Mouse (Mus musculus) urinary bladder, postnatal 25 days (tissue): ENCODE data around the gene Tle4.

Experiments
- DNase-seq: peaks from one replicate; pipeline ENCODE4 v3.0.0; 2022; ENCODE audit warnings: low spot score

The Tle4 gene

DNA sequence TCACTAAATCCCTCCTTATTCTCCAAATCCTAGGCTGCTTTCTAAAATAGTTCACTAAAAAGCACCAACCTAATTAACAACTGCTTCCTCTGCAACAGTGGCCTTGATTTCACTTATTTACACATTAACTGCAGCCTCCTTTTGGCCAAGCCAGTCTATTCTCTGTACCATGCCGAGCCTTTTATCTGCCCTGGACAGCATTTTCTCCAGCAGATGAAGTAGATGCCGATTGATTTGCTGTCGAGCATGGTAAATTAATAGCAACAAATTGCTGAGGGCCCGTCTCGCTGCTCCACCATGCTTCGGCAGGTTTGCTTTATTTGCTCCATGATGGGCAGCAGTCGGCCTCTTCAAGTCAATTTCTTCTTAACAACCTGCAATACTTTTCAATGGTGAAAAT, 7.7 kb downstream of the Tle4 start:
- DNase-seq = no peak

DNA sequence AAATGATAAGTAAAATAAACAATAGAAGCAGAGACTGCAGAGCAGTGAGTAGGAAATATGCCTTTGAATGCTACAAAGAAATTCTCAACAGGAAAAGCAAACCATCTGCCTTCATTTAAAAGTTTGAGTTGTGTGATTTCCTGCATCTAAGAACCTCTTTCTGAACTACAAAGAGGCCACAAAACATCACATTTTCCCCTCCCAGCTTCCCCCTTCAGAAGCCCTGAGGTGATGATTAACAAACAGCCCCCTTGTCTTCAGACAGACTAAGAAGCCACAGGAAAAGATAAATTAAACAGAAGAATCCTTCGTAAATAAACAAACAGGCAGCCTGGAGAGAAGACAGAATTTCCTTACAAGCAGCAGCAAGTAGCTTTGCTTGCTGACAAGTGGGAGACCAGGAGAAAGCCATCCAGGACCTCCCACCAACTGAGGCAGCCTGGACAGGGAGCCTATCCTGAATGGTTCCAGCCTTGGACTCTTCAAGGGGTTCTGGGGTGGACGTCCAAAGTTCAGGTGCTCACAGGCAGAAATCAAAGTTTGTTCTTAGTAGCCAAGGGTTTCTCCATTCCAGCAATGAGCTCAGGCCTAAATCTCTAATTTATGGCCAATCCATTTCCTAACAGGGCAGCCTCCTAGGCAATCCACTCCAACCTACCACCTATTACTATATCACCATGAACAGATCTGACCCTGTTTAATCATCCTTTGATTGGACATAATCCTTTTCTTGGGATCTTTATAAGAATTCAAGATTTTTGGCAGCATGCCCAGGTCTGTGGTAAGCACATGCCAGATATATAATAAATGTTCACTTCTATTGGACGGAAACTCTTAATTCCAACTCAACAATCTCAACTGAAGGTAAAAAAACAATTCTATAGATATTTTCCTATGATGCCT, 9.4 kb downstream of the Tle4 start:
- no peak for DNase-seq

DNA sequence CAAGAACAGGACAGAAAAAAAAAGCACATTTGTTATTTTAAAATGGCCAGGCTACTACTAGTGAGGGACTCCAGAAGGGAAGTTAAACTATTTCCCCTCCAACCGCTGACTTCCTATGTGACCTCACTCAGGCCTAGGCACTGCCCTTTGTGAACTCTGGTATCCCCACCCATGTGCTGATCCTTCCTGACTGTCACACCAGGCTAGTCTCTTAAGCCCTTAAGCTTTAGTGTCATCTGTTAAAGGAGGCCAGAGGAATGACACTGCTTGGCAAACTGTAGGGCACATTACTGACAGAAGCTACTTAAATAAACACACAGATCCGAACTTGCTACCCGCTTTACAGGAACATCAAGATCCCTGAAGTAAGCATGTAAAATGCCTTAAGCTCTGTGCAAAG, 11.7 kb downstream of the Tle4 start:
- no peak for DNase-seq

DNA sequence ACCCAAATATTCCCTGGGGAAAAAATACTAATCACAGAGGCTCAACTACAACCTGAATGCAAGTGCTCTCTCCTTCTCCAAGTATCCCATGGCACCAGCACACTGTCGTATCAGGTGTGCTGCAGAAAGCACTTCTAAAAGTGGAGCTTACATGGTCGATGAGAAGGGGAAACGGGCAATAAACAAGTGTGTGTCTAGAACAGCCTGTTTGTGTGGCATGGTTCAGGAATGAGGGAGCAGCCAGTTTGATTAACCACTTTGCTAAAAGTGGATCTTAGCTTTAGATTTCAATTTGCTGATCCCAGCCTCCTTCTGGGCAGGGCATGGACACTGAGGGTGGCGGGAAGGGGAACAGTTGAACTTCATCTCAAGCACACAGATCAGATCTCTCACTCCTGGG, 12.1 kb downstream of the Tle4 start:
- no peak for DNase-seq

DNA sequence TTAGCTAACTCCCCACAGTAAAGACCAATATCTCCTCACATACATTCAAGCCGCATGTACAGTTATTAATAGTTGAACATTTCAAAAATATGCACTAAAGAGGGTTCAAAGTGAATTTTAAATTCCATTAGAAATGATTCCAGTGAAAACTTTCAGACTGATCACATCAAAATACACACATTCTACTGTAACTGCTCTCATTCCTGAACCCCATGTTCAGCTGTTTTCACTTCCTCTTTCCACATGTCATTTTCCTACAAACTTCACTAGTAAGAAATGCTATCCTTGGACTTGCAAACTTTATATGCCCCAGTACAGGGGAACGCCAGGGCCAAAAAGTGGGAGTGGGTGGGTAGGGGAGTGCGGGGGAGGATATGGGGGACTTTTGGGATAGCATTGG, 12.6 kb downstream of the Tle4 start:
- DNase-seq = no peak

DNA sequence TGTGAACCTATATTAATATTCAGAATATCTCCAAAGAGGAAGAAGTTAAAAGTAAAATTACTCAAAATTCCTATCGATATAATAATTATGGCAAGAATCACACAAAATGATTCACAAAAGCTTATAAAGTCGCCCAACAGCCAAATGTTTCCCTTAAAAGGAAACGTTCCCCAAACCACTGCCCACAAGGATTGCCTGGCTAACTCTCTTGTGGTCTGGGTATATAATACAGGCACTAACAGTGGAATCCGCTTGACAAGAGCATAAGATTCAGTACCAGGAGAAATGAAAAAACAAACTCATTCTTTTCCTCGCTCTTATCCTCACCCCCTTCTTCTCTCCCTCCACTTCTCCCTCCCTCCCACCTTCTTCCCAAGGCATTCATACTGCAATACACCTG, 19.2 kb downstream of the Tle4 start:
- no peak for DNase-seq

DNA sequence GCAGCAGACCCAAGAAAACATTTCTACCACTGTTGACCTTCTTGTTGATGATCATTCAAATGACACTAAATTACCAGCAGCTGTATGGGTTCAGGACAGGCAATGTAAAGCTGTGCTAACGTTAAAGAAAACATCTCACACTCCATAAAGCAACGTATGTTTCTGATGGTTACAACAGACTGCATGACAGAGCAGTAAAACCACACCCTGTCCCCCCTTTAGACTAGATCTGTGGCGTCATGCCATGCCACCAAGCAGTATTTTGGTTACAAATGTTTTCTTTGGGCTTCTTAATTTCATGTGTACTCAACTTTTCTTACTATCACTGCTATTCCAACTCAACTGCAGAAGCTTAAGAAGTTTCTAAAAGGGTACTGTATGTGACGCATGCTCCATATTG, 19.8 kb downstream of the Tle4 start:
- DNase-seq = no peak

DNA sequence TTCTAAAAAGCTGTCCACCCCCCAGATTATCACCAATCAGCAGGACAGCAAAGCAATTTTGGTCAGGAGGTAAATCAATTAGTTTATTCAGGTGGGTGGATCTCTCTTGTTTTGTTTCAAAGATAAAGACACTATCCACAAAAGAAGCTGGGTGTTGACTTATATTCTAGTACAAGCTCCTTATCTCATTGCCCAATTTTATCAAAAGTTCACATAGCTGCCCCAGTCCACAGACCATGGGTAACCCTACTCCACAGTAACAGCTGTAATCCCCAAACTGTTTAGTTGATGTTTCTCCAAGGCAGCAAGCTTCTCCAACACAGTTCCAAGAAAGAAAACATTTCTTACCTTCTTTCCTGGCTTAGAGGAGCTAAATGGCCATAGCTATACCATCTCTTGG, 21.5 kb downstream of the Tle4 start:
- DNase-seq = no peak

DNA sequence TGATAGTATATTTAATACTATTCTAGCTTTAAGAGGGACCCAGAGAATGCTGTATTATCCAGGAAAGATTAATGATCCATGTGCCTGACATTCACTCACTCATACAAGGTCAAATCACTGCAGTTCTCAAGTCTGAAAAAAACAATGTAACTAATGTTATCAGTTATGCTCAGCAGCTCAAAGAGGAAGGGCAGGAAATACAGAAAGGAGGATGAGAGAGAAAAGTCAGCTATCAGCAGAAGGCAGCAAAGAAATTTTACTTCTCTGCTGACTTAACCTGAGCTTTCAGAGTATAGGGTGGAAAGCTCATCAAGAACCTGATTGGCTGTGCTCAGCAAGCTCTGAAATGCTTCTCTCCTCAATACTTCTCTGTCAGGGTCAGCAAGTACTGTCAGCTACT, 29.0 kb downstream of the Tle4 start:
- DNase-seq = no peak

DNA sequence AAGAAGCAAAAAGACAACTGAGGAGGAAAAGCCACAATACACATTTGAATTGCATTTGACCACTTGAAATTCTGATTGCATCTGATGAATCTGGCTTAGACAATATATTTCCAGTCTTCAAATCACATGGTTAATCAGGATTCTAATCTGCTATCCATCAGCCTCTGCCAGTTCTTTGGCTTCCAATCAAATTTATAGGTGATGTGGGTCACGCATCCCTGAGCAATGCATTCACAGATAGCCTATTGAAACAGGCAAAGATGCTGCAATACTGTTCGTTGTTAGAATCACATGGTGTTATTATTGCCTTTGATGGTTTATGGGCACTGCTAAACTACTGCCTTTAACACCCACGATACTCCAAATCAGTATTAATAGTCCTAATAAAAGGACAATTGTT, 30.8 kb downstream of the Tle4 start:
- no peak for DNase-seq

DNA sequence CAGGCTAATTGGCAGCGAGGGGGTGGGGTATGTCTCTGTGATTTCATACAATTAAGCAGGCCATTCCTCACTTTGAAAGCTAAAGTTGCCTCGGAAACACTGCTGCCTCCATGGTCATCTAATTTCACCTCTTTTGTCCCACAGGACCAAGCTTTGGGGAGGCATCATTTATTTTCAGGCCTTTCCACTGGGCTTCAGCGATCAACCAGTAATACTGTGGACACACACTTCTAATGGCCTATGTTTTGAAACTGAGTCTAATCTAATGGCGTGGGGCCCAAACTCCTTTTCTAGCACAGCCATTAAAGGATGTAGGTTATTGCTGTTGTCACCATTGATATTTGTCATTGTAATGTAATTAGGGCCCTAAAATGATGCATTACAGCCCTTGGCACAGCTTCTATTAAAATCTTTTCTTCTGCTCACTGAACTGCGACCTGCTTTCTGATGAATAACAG, 31.3 kb downstream of the Tle4 start:
- no peak for DNase-seq

DNA sequence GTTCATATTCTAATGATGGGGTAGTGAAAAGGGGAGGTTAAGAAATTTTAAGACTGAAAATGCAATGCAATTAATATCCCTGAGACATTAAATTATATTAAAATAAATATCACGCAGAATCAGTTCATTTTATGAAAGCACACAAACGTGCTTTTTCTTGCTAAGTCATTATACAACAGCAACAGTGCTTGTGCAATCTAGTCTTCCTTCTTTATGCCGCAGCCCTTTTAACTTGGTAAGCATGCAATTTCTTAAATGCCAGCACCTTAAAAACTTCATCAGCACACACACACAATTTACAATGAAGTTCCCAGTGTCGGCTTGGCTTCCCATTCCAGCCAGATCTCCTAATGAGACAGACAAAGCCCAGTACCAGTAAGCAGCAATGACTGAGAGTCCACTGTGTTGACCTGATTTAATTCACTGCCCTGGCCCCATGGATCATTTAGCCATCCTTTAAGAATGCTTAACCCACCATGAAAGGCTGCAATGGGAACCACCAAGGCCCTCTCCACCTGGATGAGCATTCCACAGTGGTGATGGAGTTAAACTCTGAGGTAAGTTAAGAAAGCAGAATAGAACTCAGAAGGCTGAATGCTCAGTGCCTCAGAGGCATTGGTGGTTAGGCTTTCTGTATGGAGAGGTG, 32.3 kb downstream of the Tle4 start:
- no peak for DNase-seq

DNA sequence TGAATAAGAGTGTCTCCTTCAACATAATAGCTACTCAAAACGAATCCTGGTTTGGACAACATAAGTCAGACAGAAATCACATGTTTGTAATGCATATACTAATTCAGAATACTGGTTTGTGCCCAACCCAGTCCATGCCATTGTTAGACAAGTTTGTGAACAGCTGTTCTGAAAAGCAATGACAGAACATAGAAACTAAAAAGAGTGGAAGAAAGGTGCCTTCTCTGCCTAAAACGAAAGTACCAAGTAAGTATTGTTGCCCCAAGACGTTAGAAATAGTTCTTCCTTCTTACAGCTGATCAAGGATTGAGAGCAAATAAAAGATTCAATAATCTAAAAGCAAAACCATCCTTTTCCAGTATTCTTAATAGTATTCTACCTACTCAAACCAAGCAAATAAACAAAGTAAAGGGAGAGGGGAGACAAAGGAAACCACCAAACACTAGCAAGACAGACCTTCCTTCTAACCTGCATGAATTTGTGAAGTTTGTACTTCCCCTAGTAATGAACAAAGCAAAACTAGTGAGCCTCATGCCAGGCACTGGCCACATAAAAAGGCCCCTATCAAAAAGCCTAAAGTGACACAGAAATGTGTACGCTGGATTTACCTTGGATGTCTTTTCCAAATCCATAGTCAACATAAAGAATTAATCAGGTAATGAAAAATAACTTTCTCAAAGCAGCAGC, 34.4 kb downstream of the Tle4 start:
- no peak for DNase-seq

DNA sequence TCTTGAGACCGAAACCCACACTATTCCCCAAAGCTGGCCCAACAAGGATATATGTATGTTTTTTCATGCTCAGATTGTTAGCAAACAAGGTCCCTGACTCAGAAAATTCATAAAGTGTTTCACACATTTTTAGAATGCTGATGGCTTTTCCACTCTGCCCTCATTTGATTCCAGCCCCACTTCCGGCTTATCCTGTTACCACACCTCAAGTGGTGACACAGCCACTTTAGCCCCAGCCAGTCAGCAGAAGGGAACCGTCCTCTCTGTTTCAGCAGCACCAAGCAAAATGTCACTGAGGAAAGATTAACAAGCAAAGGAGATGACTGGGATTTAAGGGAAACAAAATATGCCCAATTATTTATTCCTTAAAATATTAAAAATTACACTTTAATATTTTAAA, 50.0 kb downstream of the Tle4 start:
- DNase-seq = no peak

DNA sequence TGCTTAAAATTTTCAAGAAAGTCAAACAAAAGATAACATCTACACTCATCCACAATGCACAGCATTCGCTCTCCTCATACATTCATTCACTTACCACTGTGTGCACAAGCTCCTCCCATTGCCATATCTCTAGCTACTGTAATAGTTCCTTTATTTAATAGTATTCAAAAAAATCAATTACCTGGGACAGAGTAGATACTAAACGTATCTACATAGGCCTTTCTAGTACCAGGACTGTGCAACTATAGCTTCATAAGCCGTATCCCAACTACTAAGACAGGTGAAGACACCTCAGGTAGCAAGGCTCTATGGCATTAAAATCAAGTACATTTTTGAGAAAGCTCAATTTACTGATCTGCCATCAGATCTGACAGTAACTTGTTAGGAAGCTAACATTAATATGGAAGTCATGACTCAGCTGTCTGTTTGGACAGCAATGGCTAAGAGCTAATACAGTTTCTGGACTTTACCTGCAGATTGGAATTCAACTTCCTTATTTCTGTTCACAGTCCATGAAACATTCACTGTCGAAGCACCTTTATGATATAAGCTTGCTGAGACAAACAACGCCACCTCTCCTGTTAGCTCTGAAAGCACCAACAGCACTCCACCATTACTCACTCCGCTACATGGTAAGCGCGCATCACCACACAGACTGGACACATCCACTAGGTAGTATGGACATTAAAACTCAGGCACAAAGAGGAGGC, 50.6 kb downstream of the Tle4 start:
- DNase-seq = no peak

DNA sequence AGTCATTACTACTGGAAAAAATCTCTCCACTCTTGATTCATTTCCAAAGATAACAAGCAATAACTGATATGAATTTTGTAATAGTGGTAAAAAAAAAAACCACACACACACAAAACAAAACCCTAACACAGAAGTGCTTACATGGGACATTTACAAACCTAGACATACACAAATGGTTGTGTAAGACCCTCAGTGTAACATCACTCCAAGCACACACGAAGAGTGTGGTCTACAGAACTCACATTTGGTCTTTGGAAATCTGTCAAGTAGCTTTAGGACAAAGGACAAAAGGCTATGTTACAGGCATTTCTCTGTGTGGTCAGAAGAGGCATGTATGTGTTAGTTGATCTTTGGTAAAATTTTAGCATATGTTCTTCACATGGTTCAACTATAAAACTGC, 52.4 kb downstream of the Tle4 start:
- no peak for DNase-seq

DNA sequence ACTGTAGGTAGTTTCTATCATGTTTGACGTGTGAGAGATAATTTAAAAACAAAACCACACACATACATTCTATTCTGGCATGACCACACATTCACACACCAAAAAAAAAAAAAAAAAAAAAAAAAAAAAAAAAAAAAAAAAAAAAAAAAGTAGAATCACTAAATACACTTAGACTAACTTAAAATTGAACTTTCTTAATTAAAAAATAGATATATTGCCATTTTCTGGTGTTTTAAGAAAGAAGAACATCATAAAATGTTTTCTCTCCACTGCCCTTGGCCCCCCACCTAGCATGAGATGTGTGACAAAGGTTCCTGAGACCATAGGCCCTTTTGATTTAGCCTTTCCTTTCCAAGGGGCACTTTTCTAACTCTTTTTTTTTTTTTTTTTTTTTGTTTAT, 54.5 kb downstream of the Tle4 start:
- DNase-seq = no peak

DNA sequence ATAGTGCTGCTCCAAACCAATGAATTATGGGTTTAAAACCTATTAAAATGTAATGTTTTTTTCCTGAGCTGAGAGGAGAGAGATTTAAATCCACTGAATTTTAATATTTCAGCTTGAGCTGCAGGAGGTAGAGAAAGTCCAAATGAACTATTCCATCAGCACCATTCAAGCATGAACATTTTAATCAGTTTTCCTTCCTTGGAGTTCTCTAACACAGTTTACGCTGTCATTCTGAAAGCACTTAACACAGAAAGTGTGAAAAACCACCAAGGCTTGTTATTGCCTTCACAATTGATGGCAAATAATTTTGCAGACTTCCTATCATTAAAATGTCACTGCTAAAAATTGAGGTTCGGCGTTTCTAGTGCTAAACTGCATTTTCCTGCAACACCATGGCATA, 57.2 kb downstream of the Tle4 start:
- DNase-seq = no peak

DNA sequence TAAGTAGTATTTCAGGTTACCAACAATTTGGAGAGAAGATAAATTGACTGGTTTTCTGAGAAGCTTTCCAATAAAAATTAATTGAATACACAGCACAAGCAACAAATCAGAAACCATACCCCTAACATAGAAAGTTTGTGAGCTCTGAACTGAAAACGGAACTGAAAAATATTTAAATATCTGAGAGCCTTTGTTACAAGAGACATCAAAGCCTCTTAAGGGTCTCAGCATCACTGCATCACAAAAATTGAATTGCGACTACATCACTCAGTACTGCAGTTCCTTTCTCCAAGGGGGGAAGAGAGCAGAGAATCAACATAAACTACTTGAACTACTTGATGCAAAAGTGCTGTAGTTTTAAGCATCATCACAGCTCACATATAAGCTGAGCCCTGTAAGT, 61.2 kb downstream of the Tle4 start:
- no peak for DNase-seq

DNA sequence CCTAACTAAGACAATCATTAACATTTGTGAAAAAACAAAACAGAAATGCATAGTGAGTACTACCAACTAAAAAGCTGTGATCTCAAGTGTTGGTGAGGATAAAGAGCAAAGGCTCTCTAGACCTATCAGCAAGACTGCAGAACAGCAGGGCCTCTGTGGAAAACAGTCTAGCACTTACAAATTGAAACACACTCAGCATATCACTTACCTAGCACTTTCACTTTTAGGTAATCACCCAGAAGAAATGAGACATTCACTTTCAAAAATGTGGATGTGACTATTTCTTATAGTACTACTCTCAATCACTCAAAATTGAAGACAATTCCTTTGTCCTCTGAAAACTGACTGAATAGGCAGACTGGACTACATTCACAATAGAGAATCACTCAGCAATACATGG, 63.4 kb downstream of the Tle4 start:
- no peak for DNase-seq

DNA sequence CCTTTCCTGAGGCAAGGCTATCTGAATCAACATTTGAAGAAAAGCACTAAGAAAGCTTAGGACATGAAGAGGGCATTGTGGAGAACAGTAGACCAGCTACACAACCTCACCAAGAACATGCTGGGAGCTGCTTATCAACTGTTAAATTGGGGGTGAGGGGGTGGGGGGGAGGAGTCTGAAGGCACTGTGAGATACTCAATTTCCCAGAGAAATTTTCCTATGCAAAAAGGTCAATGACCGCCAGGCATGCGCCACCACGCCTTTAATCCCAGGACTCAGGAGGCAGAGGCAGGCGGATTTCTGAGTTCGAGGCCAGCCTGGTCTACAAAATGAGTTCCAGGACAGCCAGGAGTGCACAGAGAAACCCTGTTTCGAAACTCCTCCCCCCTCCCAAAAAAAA, 65.0 kb downstream of the Tle4 start:
- no peak for DNase-seq

DNA sequence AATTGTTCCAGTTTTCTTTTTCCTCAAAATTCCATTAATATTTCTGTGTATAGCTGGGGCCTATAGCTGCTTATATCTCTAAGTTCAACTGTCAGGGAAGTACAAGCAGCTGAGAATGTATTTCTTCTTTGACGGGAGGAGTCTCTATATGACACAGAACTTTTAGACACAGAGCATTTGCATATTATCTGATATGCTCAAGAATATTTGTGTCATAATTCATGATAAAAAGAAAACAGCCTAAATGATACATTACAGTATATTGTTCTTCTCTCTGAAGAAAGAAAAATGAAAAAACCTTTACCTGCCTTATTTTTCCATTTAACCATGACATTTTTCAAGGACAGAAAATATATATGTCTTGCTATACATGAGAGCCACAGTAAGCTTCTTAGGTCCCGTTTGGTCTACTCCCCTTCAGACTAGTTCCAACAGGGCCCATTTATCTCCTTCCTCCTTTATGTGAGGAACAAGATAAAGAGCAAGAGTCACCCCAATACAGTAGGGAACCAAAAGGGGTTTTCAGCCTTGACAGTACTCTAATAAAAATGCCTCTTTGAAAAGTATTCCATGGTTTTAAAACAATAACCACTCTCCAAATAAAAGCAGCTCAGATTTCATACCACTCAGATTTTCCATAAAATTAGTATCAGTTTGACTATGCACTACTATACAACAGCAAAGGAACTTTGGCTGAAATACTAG, 77.6 kb downstream of the Tle4 start:
- no peak for DNase-seq
